Mouse (Mus musculus): Measurements from ENCODE around the gene Tbx3. TPM values are rescaled to one million over a fixed set of nuclear protein-coding genes. Genes with fewer than 3 reads are reported as not detected.

The Tbx3 gene
- polyA plus RNA-seq, 1 experiment from 2014 or later = 2.1 TPM

- WGBS = 2% methylated on average over 22 of the region's 22 CpGs
- Histone ChIP-seq H3K9me3 (no peaks in the 10 kb centered on the region), H3K27ac (replicated peaks) (no peak overlapping the region), H3K36me3 (no peaks in the 10 kb centered on the region), H3K9ac (replicated peaks) (no peak overlapping the region), H3K27me3 (peaks cover 97% of the 10 kb centered on the region), H3K4me3 (no peak overlapping the region), H3K4me2 (replicated peaks) (no peak overlapping the region), H3K4me1 (peaks cover 10% of the 10 kb centered on the region)
- ATAC-seq (ENCODE audit: low FRiP score, low read depth) = no peak
Observed at GRCm38 (mm10) chr5:119673716-119674605, 3.5 kb downstream of the Tbx3 start.

- Histone ChIP-seq H3K4me3 (no peak overlapping the region), H3K4me2 (replicated peaks) (no peak overlapping the region)
- WGBS = 3% methylated on average over 12 of the region's 12 CpGs
Observed at GRCm38 (mm10) chr5:119674606-119675330, 4.3 kb downstream of the Tbx3 start.

GRCm38 (mm10) chr5:119676245-119676644, 5.8 kb downstream of the Tbx3 start:
- Histone ChIP-seq H3K27ac (replicated peaks) (no peak overlapping the region), H3K27me3 (peaks cover 95% of the 10 kb centered on the region), H3K9ac (replicated peaks) (no peak overlapping the region), H3K4me2 (replicated peaks) (no peak overlapping the region), H3K9me3 (no peaks in the 10 kb centered on the region), H3K4me1 (no peaks in the 10 kb centered on the region), H3K4me3 (no peak overlapping the region), H3K36me3 (no peaks in the 10 kb centered on the region)
- WGBS = 7% methylated on average over 2 of the region's 2 CpGs
- ATAC-seq (ENCODE audit: low FRiP score, low read depth) = no peak

More at GRCm38 (mm10) chr5:119674606-119675330, 4.3 kb downstream of the Tbx3 start:
- no peak for ATAC-seq (ENCODE audit: low FRiP score, low read depth)
- H3K9me3 ChIP-seq = no peaks in the 10 kb centered on the region
- H3K9ac ChIP-seq (replicated peaks) = no peak overlapping the region
- H3K27ac ChIP-seq (replicated peaks) = no peak overlapping the region
- no peaks in the 10 kb centered on the region for H3K36me3 ChIP-seq
- H3K4me1 ChIP-seq = peaks cover 7% of the 10 kb centered on the region
- H3K27me3 ChIP-seq = peaks cover 95% of the 10 kb centered on the region

GRCm38 (mm10) chr5:119678516-119678915, 8.0 kb downstream of the Tbx3 start:
- Histone ChIP-seq H3K36me3 (no peaks in the 10 kb centered on the region), H3K4me3 (no peak overlapping the region), H3K27me3 (peaks cover 96% of the 10 kb centered on the region), H3K4me1 (no peaks in the 10 kb centered on the region), H3K9ac (replicated peaks) (no peak overlapping the region), H3K9me3 (no peaks in the 10 kb centered on the region), H3K27ac (replicated peaks) (no peak overlapping the region), H3K4me2 (replicated peaks) (no peak overlapping the region)
- 5% methylated on average over 5 of the region's 5 CpGs for WGBS
- ATAC-seq (ENCODE audit: low FRiP score, low read depth) = no peak

GRCm38 (mm10) chr5:119679084-119679483, 8.6 kb downstream of the Tbx3 start:
- Histone ChIP-seq H3K27me3 (peaks cover 98% of the 10 kb centered on the region), H3K4me1 (no peaks in the 10 kb centered on the region), H3K9me3 (no peaks in the 10 kb centered on the region), H3K4me2 (replicated peaks) (no peak overlapping the region), H3K36me3 (no peaks in the 10 kb centered on the region), H3K4me3 (no peak overlapping the region), H3K27ac (replicated peaks) (no peak overlapping the region), H3K9ac (replicated peaks) (no peak overlapping the region)
- ATAC-seq (ENCODE audit: low FRiP score, low read depth) = no peak

- no peaks in the 10 kb centered on the region for H3K4me1 ChIP-seq
Observed at GRCm38 (mm10) chr5:119679614-119680328, 9.3 kb downstream of the Tbx3 start.

GRCm38 (mm10) chr5:119680329-119681010, 10.0 kb downstream of the Tbx3 start:
- Histone ChIP-seq H3K4me1 (0 out of 2 replicates have a peak, but pooled peaks cover under 1% of the 10 kb centered on the region), H3K36me3 (no peaks in the 10 kb centered on the region), H3K9ac (replicated peaks) (no peak overlapping the region), H3K4me2 (replicated peaks) (no peak overlapping the region), H3K4me3 (no peak overlapping the region), H3K9me3 (no peaks in the 10 kb centered on the region), H3K27me3 (peaks cover 96% of the 10 kb centered on the region), H3K27ac (replicated peaks) (no peak overlapping the region)
- ATAC-seq (ENCODE audit: low FRiP score, low read depth) = no peak
- WGBS = 2% methylated on average over 59 of the region's 62 CpGs

More at GRCm38 (mm10) chr5:119679614-119680328, 9.3 kb downstream of the Tbx3 start:
- 5% methylated on average over 10 of the region's 10 CpGs for WGBS
- Histone ChIP-seq H3K27ac (replicated peaks) (no peak overlapping the region), H3K36me3 (no peaks in the 10 kb centered on the region), H3K9me3 (no peaks in the 10 kb centered on the region), H3K9ac (replicated peaks) (no peak overlapping the region), H3K27me3 (peaks cover 96% of the 10 kb centered on the region), H3K4me2 (replicated peaks) (no peak overlapping the region), H3K4me3 (no peak overlapping the region)
- ATAC-seq (ENCODE audit: low FRiP score, low read depth) = no peak

GRCm38 (mm10) chr5:119681011-119681832, 10.8 kb downstream of the Tbx3 start:
- no peak overlapping the region for H3K4me3 ChIP-seq
- H3K9me3 ChIP-seq = no peaks in the 10 kb centered on the region
- H3K27me3 ChIP-seq = peaks cover 96% of the 10 kb centered on the region
- H3K36me3 ChIP-seq = no peaks in the 10 kb centered on the region
- 0 out of 2 replicates have a peak, but pooled peaks cover 4% of the 10 kb centered on the region for H3K4me1 ChIP-seq
- H3K27ac ChIP-seq (replicated peaks) = no peak overlapping the region
- H3K4me2 ChIP-seq (replicated peaks) = no peak overlapping the region
- H3K9ac ChIP-seq (replicated peaks) = no peak overlapping the region
- 3% methylated on average over 8 of the region's 8 CpGs for WGBS
- no peak for ATAC-seq (ENCODE audit: low FRiP score, low read depth)

GRCm38 (mm10) chr5:119681833-119682210, 11.4 kb downstream of the Tbx3 start:
- H3K27me3 ChIP-seq = peaks cover 96% of the 10 kb centered on the region
- no peak overlapping the region for H3K9ac ChIP-seq (replicated peaks)
- 11% methylated on average over 4 of the region's 4 CpGs for WGBS
- H3K9me3 ChIP-seq = no peaks in the 10 kb centered on the region
- H3K27ac ChIP-seq (replicated peaks) = no peak overlapping the region
- ATAC-seq (ENCODE audit: low FRiP score, low read depth) = no peak
- 0 out of 2 replicates have a peak, but pooled peaks cover 4% of the 10 kb centered on the region for H3K4me1 ChIP-seq
- no peak overlapping the region for H3K4me2 ChIP-seq (replicated peaks)
- no peaks in the 10 kb centered on the region for H3K36me3 ChIP-seq
- H3K4me3 ChIP-seq = no peak overlapping the region

- Histone ChIP-seq H3K9ac (replicated peaks) (no peak overlapping the region), H3K36me3 (no peaks in the 10 kb centered on the region), H3K27me3 (peaks cover 96% of the 10 kb centered on the region), H3K4me3 (0 out of 2 replicates have a peak overlapping the region, but pooled peaks have one; percentile 3), H3K4me1 (0 out of 2 replicates have a peak, but pooled peaks cover 4% of the 10 kb centered on the region), H3K9me3 (no peaks in the 10 kb centered on the region), H3K4me2 (replicated peaks) (no peak overlapping the region), H3K27ac (replicated peaks) (no peak overlapping the region)
- WGBS = 1% methylated on average over 40 of the region's 40 CpGs
- no peak for ATAC-seq (ENCODE audit: low FRiP score, low read depth)
Observed at GRCm38 (mm10) chr5:119682646-119683515, 12.4 kb downstream of the Tbx3 start.

Data from midbrain, embryonic 12.5 days (tissue).